Mouse (Mus musculus) lung, embryonic 15.5 days (tissue): ENCODE results near the gene Fus. TPM values are rescaled to one million over a fixed set of nuclear protein-coding genes. Genes with fewer than 3 reads are reported as not detected.
A peak's percentile ranks its signal among the peaks of the same experiment; 100 is the strongest.

Source experiments
- ATAC-seq: fragments of 200-750 bp; cut with Nextera tagmentation; 2 replicates; pipeline ENCODE4 v1.8.0; 2017; ENCODE audit warnings: moderate number of reproducible peaks, borderline replicate concordance; ENCODE audit not compliant: low FRiP score, low TSS enrichment; ENCODE audit errors: extremely low read depth
- H3K27ac ChIP-seq: fragments of 300-500 bp; sonication (generic); 2 replicates; pipeline ENCODE4 v1.5.1; 2015; ENCODE audit warnings: moderate library complexity, mild to moderate bottlenecking, inconsistent platforms
- H3K27me3 ChIP-seq: fragments of 300-500 bp; sonication (generic); 2 replicates; pipeline ENCODE4 v1.6.1; 2015; ENCODE audit warnings: inconsistent platforms
- H3K36me3 ChIP-seq: fragments of 300-500 bp; sonication (generic); 2 replicates; pipeline ENCODE4 v1.6.1; 2015; ENCODE audit warnings: inconsistent platforms
- H3K4me1 ChIP-seq: fragments of 300-500 bp; sonication (generic); 2 replicates; pipeline ENCODE4 v1.6.1; 2015; ENCODE audit warnings: inconsistent platforms
- H3K4me2 ChIP-seq: fragments of 300-500 bp; sonication (generic); 2 replicates; pipeline ENCODE4 v1.6.1; 2015; ENCODE audit warnings: inconsistent platforms, mild to moderate bottlenecking, moderate library complexity
- H3K4me3 ChIP-seq: fragments of 300-500 bp; sonication (generic); 2 replicates; pipeline ENCODE4 v1.5.1; 2015; ENCODE audit warnings: mild to moderate bottlenecking, inconsistent platforms
- H3K9ac ChIP-seq: fragments of 300-500 bp; sonication (generic); 2 replicates; pipeline ENCODE4 v1.6.1; 2015; ENCODE audit warnings: inconsistent platforms
- H3K9me3 ChIP-seq: fragments of 300-500 bp; sonication (generic); 2 replicates; pipeline ENCODE4 v1.6.1; 2016; ENCODE audit warnings: inconsistent platforms
- WGBS: fragments of 180-500 bp; shearing (Covaris S2); methylation state at CpG from one replicate; pipeline ENCODE4 v1.1.7; 2015; 5-methylcytosine and 5-hydroxymethylcytosine counted together
- polyA plus RNA-seq: library from polyadenylated mRNA; unstranded; fragments of >200 nt; fragmentation: Nextera tagmentation; extraction: Ambion mirVana; gene quantifications from 2 replicates; pipeline ENCODE4 v1.2.1, GENCODE M21; 2015

Gene Fus
- polyA plus RNA-seq, 1 experiment from 2014 or later: 443 TPM

GRCm38 (mm10) chr7:127992488-127993340 is 25.5 kb downstream of the Fus start:
- no peaks in the 10 kb centered on the region for H3K27me3 ChIP-seq
- peak overlapping the region; percentile 67; the same call in 1 of the 2 replicates for H3K27ac ChIP-seq
- no peaks in the 10 kb centered on the region for H3K9me3 ChIP-seq
- H3K9ac ChIP-seq: peak overlapping the region; percentile 32; the same call in 1 of the 2 replicates
- H3K4me2 ChIP-seq: peak overlapping the region; percentile 57
- H3K4me3 ChIP-seq: peak overlapping the region; percentile 37
- H3K4me1 ChIP-seq: peaks cover 16% of the 10 kb centered on the region; the same call in 1 of the 2 replicates
- WGBS: 39% methylated on average over 5 of the region's 5 CpGs
- peak; percentile 20; the same call in 1 of the 2 replicates for ATAC-seq
- peaks cover 36% of the 10 kb centered on the region for H3K36me3 ChIP-seq

DNA sequence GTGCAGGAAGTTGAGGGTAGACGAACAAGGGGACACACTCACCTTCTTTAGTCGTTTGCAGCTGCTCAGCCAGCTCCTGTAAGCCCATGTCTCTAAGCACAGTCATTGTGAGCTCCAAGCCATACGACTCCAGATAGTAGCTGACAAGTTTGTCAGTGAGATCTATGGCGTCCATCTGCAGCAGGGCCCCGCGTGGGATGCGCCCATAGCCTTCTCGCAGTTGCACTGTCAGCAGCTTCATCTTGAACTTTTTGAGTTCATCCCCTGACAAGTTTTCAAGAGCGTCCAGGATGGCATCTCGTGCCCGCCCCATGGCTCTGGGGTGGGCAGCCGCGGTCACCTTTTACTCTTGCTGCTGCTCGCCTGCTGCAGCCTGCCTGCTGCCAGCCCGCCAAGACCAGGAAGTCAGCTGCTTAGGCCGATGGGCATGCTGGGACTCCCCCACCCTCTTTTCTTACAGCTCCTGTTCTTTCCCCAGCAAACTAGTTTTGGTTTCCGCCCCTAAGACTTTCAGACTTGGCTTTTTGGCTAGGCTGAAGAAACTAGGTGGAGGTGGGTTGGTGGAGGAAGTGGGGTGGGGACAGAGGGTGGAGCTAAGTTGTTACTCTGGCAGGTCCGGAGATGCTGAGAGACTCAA is 26.2 kb downstream of the Fus start, which contains the start of gene Pycard:
Gene Pycard, minus strand, starts transcription at position 527 of the 637 bp plus-strand sequence.
- Histone ChIP-seq H3K4me1 (peaks cover 16% of the 10 kb centered on the region; the same call in 1 of the 2 replicates), H3K4me2 (peak within 1 kb of the TSS; percentile 57), H3K4me3 (peak within 1 kb of the TSS; percentile 37), H3K9ac (peak within 1 kb of the TSS; percentile 32), H3K27ac (peak within 1 kb of the TSS; percentile 67), H3K27me3 (no peaks in the 10 kb centered on the region), H3K36me3 (peaks cover 28% of the 10 kb centered on the region), H3K9me3 (no peaks in the 10 kb centered on the region)
- WGBS: 13% methylated on average over 18 of the region's 18 CpGs
- peak; percentile 55; the same call in 1 of the 2 replicates for ATAC-seq

DNA sequence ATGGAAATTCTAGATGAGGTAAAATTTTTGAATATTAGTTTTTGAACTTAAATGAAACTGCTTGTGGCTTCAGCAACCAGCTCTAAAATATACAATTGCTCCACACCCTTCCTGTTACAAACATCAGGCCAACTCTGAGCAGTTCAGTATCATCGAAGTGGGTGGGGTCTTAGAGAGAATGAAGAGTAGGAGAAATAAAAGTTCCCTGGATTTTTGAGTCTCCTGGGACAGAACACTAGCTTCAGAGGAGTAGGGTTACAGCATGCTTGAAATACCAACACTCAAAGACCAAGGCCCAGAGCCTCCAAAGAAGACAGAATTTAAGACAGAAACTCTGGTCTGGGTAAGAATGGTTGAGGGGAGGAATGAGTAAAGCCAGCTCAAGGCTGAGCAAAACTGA is 32.2 kb downstream of the Fus start:
- no peaks in the 10 kb centered on the region for H3K9me3 ChIP-seq
- 48% methylated on average over 1 of the region's 1 CpGs for WGBS
- no peaks in the 10 kb centered on the region for H3K36me3 ChIP-seq
- ATAC-seq: no peak
- H3K4me1 ChIP-seq: peaks cover 10% of the 10 kb centered on the region; the same call in 1 of the 2 replicates
- no peak overlapping the region for H3K4me2 ChIP-seq
- no peak overlapping the region for H3K9ac ChIP-seq
- H3K27me3 ChIP-seq: no peaks in the 10 kb centered on the region
- H3K4me3 ChIP-seq: no peak overlapping the region
- no peak overlapping the region for H3K27ac ChIP-seq

DNA sequence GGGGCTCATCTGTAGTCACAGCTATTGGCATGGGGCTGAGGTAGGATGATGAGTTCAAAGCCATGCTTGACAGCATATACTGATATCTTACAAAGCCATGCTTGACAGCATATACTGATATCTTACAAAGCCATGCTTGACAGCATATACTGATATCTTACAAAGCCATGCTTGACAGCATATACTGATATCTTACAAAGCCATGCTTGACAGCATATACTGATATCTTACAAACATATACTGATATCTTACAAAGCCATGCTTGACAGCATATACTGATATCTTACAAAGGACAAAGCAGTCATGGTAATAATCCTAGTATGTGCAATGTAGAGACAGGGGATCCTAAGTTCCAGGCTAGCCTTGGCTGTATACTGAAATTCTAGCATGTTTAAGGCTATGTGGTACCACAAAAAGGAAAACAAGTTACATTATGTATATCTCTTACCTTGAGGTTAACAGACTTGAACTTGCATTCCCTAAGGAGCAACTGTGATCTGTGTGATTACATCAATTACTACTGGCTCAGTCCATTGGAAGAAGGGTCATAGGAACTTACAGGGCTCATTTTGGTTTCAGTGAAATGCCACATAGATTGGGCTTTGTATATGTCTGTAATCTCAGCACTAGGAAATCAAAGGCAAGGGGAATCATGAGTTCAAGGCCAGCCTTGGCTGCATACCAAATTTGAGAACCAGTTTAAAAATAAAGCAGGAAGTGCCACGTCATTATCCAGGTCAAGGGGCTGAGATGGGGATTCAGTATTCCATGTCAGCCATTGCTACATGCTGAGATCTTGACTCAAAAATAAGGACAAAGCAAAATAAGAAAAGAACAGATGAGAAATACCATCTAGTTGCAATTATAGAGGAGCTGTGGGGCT is 33.1 kb downstream of the Fus start:
- Histone ChIP-seq H3K27me3 (peaks cover 4% of the 10 kb centered on the region; the same call in 1 of the 2 replicates), H3K9ac (no peak overlapping the region), H3K4me3 (no peak overlapping the region), H3K9me3 (no peaks in the 10 kb centered on the region), H3K36me3 (no peaks in the 10 kb centered on the region), H3K4me2 (no peak overlapping the region), H3K27ac (no peak overlapping the region), H3K4me1 (peaks cover 14% of the 10 kb centered on the region; the same call in 1 of the 2 replicates)
- WGBS: 28% methylated on average over 1 of the region's 1 CpGs
- no peak for ATAC-seq

DNA sequence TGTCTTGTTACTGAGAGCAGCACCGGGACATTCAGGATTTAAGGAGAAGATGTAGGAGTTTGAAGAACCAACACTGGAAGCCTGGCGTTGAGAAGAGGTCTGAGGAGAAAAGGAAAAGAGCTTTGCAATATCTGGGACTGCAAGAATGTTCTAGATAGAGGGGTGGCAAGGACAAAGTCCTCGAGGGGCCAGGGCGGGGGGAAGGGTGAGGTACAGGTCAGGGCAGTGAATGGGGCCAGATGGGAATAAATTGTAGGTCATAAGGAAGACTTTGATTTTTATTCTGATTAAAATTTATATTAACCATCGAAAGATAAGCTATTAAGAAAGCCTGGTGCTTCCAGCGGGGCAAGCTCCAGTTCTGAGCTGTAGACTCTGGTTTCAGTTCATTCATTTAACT is 35.8 kb downstream of the Fus start:
- Histone ChIP-seq H3K36me3 (no peaks in the 10 kb centered on the region), H3K9me3 (no peaks in the 10 kb centered on the region), H3K27me3 (peaks cover 4% of the 10 kb centered on the region; the same call in 1 of the 2 replicates), H3K4me3 (no peak overlapping the region), H3K4me2 (no peak overlapping the region), H3K9ac (no peak overlapping the region), H3K4me1 (peaks cover 14% of the 10 kb centered on the region; the same call in 1 of the 2 replicates), H3K27ac (no peak overlapping the region)
- WGBS: 72% methylated on average over 6 of the region's 6 CpGs
- ATAC-seq: no peak

DNA sequence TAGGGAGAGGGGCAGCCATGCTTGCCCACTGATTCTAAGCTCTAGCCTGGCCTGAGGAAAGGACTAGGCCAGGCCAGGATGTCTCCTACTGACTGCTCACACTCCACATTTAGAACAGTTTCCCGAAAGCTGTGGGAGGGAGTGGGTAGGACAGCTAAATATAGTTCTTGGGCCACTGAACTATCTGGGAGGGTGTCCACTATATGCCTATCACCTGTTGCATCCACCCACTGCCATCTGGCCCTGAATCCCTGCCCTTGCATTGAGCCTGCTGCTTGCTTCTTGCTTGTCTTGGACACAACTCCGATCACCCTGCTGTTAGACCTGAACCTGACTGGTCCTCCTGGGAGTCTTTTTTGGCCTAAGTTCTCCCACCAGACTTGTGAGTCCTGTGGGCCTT is 36.4 kb downstream of the Fus start, which contains the start of gene Trim72:
Gene Trim72, plus strand, starts transcription at position 262 of the 400 bp plus-strand sequence.
- 79% methylated on average over 2 of the region's 2 CpGs for WGBS
- no peak for ATAC-seq
- Histone ChIP-seq H3K27ac (peak within 1 kb of the TSS; percentile 79), H3K27me3 (peaks cover 4% of the 10 kb centered on the region; the same call in 1 of the 2 replicates), H3K9ac (no peak within 1 kb of the TSS), H3K4me3 (peak within 1 kb of the TSS; percentile 12; the same call in 1 of the 2 replicates), H3K36me3 (no peaks in the 10 kb centered on the region), H3K9me3 (no peaks in the 10 kb centered on the region), H3K4me1 (peaks cover 14% of the 10 kb centered on the region; the same call in 1 of the 2 replicates), H3K4me2 (peak within 1 kb of the TSS; percentile 46)

DNA sequence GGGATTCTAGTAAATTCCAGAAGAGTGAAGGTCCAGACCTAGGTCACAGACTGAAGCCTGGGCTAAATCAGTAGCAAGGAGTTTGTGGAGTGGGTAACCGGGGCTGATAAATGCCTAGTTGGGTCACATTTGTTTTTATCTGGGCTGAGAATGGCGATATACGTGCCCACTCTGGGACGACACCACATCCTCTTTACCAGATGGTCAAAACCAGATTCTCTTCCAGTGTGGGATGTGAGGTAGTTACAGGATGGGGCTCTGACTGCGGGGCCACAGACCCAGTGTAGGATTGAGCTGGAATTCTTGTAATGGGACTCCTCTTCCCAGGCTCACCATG is 36.9 kb downstream of the Fus start:
- ATAC-seq: no peak
- peak overlapping the region; percentile 79 for H3K27ac ChIP-seq
- peaks cover 14% of the 10 kb centered on the region; the same call in 1 of the 2 replicates for H3K4me1 ChIP-seq
- no peaks in the 10 kb centered on the region for H3K36me3 ChIP-seq
- H3K27me3 ChIP-seq: peaks cover 4% of the 10 kb centered on the region; the same call in 1 of the 2 replicates
- H3K4me2 ChIP-seq: peak overlapping the region; percentile 46
- H3K9ac ChIP-seq: no peak overlapping the region
- peak overlapping the region; percentile 12; the same call in 1 of the 2 replicates for H3K4me3 ChIP-seq
- H3K9me3 ChIP-seq: no peaks in the 10 kb centered on the region
- 51% methylated on average over 5 of the region's 5 CpGs for WGBS

DNA sequence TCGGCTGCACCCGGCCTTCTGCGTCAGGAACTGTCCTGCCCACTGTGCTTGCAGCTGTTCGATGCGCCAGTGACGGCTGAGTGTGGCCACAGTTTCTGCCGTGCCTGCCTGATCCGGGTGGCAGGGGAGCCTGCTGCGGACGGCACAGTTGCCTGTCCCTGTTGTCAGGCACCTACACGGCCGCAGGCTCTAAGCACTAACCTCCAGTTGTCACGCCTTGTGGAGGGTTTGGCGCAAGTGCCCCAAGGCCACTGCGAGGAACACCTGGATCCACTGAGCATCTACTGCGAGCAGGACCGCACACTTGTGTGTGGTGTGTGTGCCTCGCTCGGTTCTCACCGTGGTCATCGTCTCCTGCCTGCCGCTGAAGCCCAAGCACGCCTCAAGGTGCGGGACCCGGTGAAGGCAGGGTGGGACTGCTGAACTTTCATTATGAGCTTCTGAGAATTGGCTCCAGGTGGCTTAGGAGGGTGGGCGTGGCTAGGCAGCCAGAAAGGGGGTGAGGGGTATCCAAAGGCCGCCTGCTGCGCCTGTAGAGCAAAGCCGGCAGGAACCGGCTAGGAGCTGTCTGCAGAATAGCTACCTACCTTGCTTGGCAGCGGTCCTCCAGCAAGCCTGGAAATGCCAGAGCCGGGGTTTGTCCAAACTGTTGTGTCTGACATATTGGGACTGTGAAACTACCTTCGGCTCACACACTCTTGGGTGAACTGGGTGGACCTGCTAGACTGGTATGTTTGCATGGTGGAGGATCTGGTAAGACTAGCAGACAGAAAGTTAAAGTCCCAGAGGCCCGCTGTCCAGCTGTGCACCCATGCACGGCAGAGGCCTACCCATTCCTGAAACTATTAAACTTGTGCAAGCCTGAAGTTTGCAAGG is 37.5 kb downstream of the Fus start:
- Histone ChIP-seq H3K9ac (no peak overlapping the region), H3K9me3 (no peaks in the 10 kb centered on the region)

DNA sequence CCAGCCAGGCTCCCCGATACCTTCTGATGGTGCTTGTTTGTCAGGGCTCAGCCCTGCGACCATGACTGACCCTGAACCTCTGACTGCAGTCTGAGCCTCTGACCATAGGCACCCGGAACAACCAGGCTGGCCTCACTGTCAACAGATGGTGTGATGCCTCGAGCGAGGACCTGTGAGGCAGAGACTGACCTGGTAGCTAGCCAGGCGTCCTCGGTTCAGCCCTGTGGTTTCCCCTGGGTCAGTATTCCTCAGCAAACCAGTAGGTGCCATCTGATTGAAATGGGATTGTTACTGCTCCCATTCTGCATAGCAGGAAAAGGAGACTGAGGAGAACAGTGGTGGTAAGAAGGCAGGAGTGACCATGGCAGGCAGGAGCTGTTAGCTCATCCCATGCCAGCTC is 38.9 kb downstream of the Fus start:
- 65% methylated on average over 7 of the region's 7 CpGs for WGBS

More for the DNA sequence above, 37.5 kb downstream of the Fus start:
- 20% methylated on average over 35 of the region's 35 CpGs for WGBS
- Histone ChIP-seq H3K27ac (peak overlapping the region; percentile 79), H3K4me2 (peak overlapping the region; percentile 46), H3K4me1 (peaks cover 14% of the 10 kb centered on the region; the same call in 1 of the 2 replicates), H3K4me3 (peak overlapping the region; percentile 12; the same call in 1 of the 2 replicates), H3K27me3 (peaks cover 4% of the 10 kb centered on the region; the same call in 1 of the 2 replicates), H3K36me3 (no peaks in the 10 kb centered on the region)
- peak; percentile 80; the same call in 1 of the 2 replicates for ATAC-seq

DNA sequence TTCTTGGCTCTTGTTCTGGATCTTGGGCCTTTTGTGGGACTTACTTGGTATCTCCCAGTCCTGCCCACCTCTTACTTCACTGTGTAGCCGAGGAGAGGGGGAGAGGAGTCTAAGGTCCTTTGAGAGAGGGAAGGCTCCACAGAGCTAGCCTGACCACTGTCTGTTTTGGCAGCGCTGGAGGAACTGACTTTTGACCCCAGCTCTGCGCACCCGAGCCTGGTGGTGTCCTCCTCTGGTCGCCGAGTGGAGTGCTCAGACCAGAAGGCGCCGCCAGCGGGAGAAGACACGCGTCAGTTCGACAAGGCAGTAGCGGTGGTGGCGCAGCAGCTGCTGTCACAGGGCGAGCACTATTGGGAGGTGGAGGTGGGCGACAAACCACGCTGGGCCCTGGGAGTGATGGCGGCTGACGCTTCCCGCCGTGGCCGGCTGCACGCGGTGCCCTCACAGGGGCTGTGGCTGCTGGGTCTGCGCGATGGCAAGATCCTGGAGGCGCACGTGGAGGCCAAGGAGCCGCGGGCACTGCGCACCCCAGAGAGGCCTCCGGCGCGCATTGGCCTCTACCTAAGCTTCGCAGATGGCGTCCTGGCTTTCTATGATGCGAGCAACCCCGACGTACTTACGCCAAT is 42.6 kb downstream of the Fus start:
- H3K36me3 ChIP-seq: no peaks in the 10 kb centered on the region
- ATAC-seq: 0 out of 2 replicates have a peak, but pooled peaks have one; percentile 31
- H3K4me3 ChIP-seq: no peak overlapping the region
- H3K9ac ChIP-seq: no peak overlapping the region
- H3K9me3 ChIP-seq: no peaks in the 10 kb centered on the region
- 0 out of 2 replicates have a peak, but pooled peaks cover under 1% of the 10 kb centered on the region for H3K4me1 ChIP-seq
- peak overlapping the region; percentile 14; the same call in 1 of the 2 replicates for H3K4me2 ChIP-seq
- H3K27ac ChIP-seq: no peak overlapping the region
- 42% methylated on average over 40 of the region's 40 CpGs for WGBS
- H3K27me3 ChIP-seq: peaks cover under 1% of the 10 kb centered on the region; the same call in 1 of the 2 replicates

More for the DNA sequence above, 38.9 kb downstream of the Fus start:
- Histone ChIP-seq H3K4me2 (no peak overlapping the region), H3K27me3 (peaks cover 4% of the 10 kb centered on the region; the same call in 1 of the 2 replicates), H3K9ac (no peak overlapping the region), H3K27ac (no peak overlapping the region), H3K36me3 (no peaks in the 10 kb centered on the region), H3K9me3 (no peaks in the 10 kb centered on the region), H3K4me3 (no peak overlapping the region), H3K4me1 (peaks cover 14% of the 10 kb centered on the region; the same call in 1 of the 2 replicates)
- no peak for ATAC-seq
